Mouse (Mus musculus): ENCODE measurements around the gene Saal1. TPM values are rescaled to one million over a fixed set of nuclear protein-coding genes. Genes with fewer than 3 reads are reported as not detected.

The Saal1 gene
- total and polyA plus RNA-seq, 3 experiments: 2.3 to 4.0 (median 3.8) TPM

- H3K4me3 ChIP-seq: no peak overlapping the region
- no peaks in the 10 kb centered on the region for H3K4me1 ChIP-seq (ENCODE audit: control insufficient read depth, insufficient read depth, low read length)
- H3K36me3 ChIP-seq (ENCODE audit: control insufficient read depth, insufficient read depth, low read length): no peaks in the 10 kb centered on the region
- WGBS: 74% methylated on average over 3 of the region's 3 CpGs
- H3K79me2 ChIP-seq (replicated peaks; ENCODE audit: control insufficient read depth, insufficient read depth, low read length): no peaks in the 10 kb centered on the region
- no peak overlapping the region for H3K9ac ChIP-seq (ENCODE audit: low read depth, low read length)
- no peaks in the 10 kb centered on the region for H3K27me3 ChIP-seq (ENCODE audit: control insufficient read depth, insufficient read depth, low read length)
- no peak for TF ChIP-seq EP300 (IDR thresholded peaks at IDR 0.05; ENCODE audit: insufficient read depth, low read depth, low read length)
- TF ChIP-seq POLR2A (IDR thresholded peaks at IDR 0.05; ENCODE audit: insufficient read depth, low read depth, low read length): no peak
- no peak for TF ChIP-seq CTCF (IDR thresholded peaks at IDR 0.05)
- DNase-seq: no peak
- intact Hi-C loops (cut with DNase I): no loop called here
- H3K27ac ChIP-seq: no peak overlapping the region
These were observed 32.1 kb downstream of the Saal1 start for GRCm38 (mm10) chr7:46678417-46678816.

GRCm38 (mm10) chr7:46676808-46677360 is 33.6 kb downstream of the Saal1 start:
- DNase-seq: no peak
- WGBS: 49% methylated on average over 5 of the region's 5 CpGs
- no peak overlapping the region for H3K9ac ChIP-seq (ENCODE audit: low read depth, low read length)
- no peak overlapping the region for H3K4me3 ChIP-seq
- H3K4me1 ChIP-seq (ENCODE audit: control insufficient read depth, insufficient read depth, low read length): no peaks in the 10 kb centered on the region
- H3K36me3 ChIP-seq (ENCODE audit: control insufficient read depth, insufficient read depth, low read length): no peaks in the 10 kb centered on the region
- H3K27ac ChIP-seq: no peak overlapping the region
- TF ChIP-seq POLR2A (IDR thresholded peaks at IDR 0.05; ENCODE audit: insufficient read depth, low read depth, low read length): no peak
- TF ChIP-seq EP300 (IDR thresholded peaks at IDR 0.05; ENCODE audit: insufficient read depth, low read depth, low read length): no peak
- no peak for TF ChIP-seq CTCF (IDR thresholded peaks at IDR 0.05)
- intact Hi-C loops (cut with DNase I): no loop called here
- no peaks in the 10 kb centered on the region for H3K79me2 ChIP-seq (replicated peaks; ENCODE audit: control insufficient read depth, insufficient read depth, low read length)
- no peaks in the 10 kb centered on the region for H3K27me3 ChIP-seq (ENCODE audit: control insufficient read depth, insufficient read depth, low read length)

- Histone ChIP-seq H3K27ac (no peak overlapping the region), H3K4me1 (ENCODE audit: control insufficient read depth, insufficient read depth, low read length) (no peaks in the 10 kb centered on the region), H3K4me3 (no peak overlapping the region), H3K79me2 (replicated peaks; ENCODE audit: control insufficient read depth, insufficient read depth, low read length) (no peaks in the 10 kb centered on the region), H3K36me3 (ENCODE audit: control insufficient read depth, insufficient read depth, low read length) (no peaks in the 10 kb centered on the region), H3K9ac (ENCODE audit: low read depth, low read length) (no peak overlapping the region), H3K27me3 (ENCODE audit: control insufficient read depth, insufficient read depth, low read length) (no peaks in the 10 kb centered on the region)
- 72% methylated on average over 8 of the region's 8 CpGs for WGBS
- TF ChIP-seq POLR2A (IDR thresholded peaks at IDR 0.05; ENCODE audit: insufficient read depth, low read depth, low read length) (no peak), CTCF (IDR thresholded peaks at IDR 0.05) (no peak), EP300 (IDR thresholded peaks at IDR 0.05; ENCODE audit: insufficient read depth, low read depth, low read length) (no peak)
- intact Hi-C loops (cut with DNase I): no loop called here
- no peak for DNase-seq
These were observed 34.6 kb downstream of the Saal1 start for GRCm38 (mm10) chr7:46675886-46676285.

DNA sequence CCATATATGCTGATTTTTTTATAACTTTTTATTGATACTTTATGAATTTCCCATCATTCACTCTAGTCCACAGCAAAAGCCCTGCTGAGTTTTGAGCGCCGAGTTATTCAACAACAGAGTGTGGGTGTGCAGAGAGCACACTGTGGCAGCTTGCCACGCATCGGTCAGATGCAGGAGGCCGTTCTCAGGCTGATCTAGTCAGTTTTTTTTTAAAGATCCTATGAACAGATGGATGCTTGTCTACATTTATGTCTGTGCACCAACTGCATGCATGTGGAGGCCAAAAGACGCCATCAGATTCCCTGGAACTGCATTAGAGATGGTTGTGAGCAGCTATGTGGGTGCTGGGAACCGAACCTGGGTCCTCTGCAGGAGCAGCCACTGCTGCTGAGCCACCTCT is 35.4 kb downstream of the Saal1 start:
- Histone ChIP-seq H3K27me3 (ENCODE audit: control insufficient read depth, insufficient read depth, low read length) (no peaks in the 10 kb centered on the region), H3K4me1 (ENCODE audit: control insufficient read depth, insufficient read depth, low read length) (no peaks in the 10 kb centered on the region), H3K36me3 (ENCODE audit: control insufficient read depth, insufficient read depth, low read length) (no peaks in the 10 kb centered on the region), H3K4me3 (no peak overlapping the region), H3K79me2 (replicated peaks; ENCODE audit: control insufficient read depth, insufficient read depth, low read length) (no peaks in the 10 kb centered on the region), H3K9ac (ENCODE audit: low read depth, low read length) (no peak overlapping the region), H3K27ac (no peak overlapping the region)
- DNase-seq: no peak
- intact Hi-C loops (cut with DNase I): no loop called here
- no peak for TF ChIP-seq EP300 (IDR thresholded peaks at IDR 0.05; ENCODE audit: insufficient read depth, low read depth, low read length)
- TF ChIP-seq CTCF (IDR thresholded peaks at IDR 0.05): no peak
- TF ChIP-seq POLR2A (IDR thresholded peaks at IDR 0.05; ENCODE audit: insufficient read depth, low read depth, low read length): no peak
- 91% methylated on average over 7 of the region's 7 CpGs for WGBS

- no peak within 1 kb of the TSS for H3K4me3 ChIP-seq
- H3K79me2 ChIP-seq (replicated peaks; ENCODE audit: control insufficient read depth, insufficient read depth, low read length): no peaks in the 10 kb centered on the region
- no peaks in the 10 kb centered on the region for H3K27me3 ChIP-seq (ENCODE audit: control insufficient read depth, insufficient read depth, low read length)
- H3K4me1 ChIP-seq (ENCODE audit: control insufficient read depth, insufficient read depth, low read length): no peaks in the 10 kb centered on the region
- no peaks in the 10 kb centered on the region for H3K36me3 ChIP-seq (ENCODE audit: control insufficient read depth, insufficient read depth, low read length)
- no peak for TF ChIP-seq POLR2A (IDR thresholded peaks at IDR 0.05; ENCODE audit: insufficient read depth, low read depth, low read length)
- no peak for TF ChIP-seq EP300 (IDR thresholded peaks at IDR 0.05; ENCODE audit: insufficient read depth, low read depth, low read length)
- TF ChIP-seq CTCF (IDR thresholded peaks at IDR 0.05): no peak
- no peak within 1 kb of the TSS for H3K27ac ChIP-seq
- intact Hi-C loops (cut with DNase I): no loop called here
- no peak within 1 kb of the TSS for H3K9ac ChIP-seq (ENCODE audit: low read depth, low read length)
- WGBS: 37% methylated on average over 10 of the region's 10 CpGs
- no peak for DNase-seq
These were observed 38.3 kb downstream of the Saal1 start, which contains the start of gene Tph1 for GRCm38 (mm10) chr7:46672160-46672672. TSS of gene Tph1 (minus strand) at chr7:46672537.

GRCm38 (mm10) chr7:46667256-46667655 is 43.2 kb downstream of the Saal1 start:
- no peak for DNase-seq
- 2% methylated on average over 21 of the region's 21 CpGs for WGBS
- no peak for TF ChIP-seq POLR2A (IDR thresholded peaks at IDR 0.05; ENCODE audit: insufficient read depth, low read depth, low read length)
- TF ChIP-seq CTCF (IDR thresholded peaks at IDR 0.05): no peak
- TF ChIP-seq EP300 (IDR thresholded peaks at IDR 0.05; ENCODE audit: insufficient read depth, low read depth, low read length): no peak
- Histone ChIP-seq H3K27me3 (ENCODE audit: control insufficient read depth, insufficient read depth, low read length) (no peaks in the 10 kb centered on the region), H3K4me3 (no peak overlapping the region), H3K36me3 (ENCODE audit: control insufficient read depth, insufficient read depth, low read length) (no peaks in the 10 kb centered on the region), H3K27ac (no peak overlapping the region), H3K4me1 (ENCODE audit: control insufficient read depth, insufficient read depth, low read length) (no peaks in the 10 kb centered on the region), H3K9ac (ENCODE audit: low read depth, low read length) (no peak overlapping the region), H3K79me2 (replicated peaks; ENCODE audit: control insufficient read depth, insufficient read depth, low read length) (no peaks in the 10 kb centered on the region)
- intact Hi-C loops (cut with DNase I): no loop called here

All from heart, adult 2 months (tissue).